Mouse (Mus musculus) liver, embryonic 12.5 days (tissue): ENCODE measurements at regions not wholly inside any gene's neighbourhood (a gene's known extent, or its start where the extent isn't known, plus 50 kb on each side); places are given as distances from the start of the nearest gene placed in this dataset.

Experiments
- ATAC-seq: fragments of 200-750 bp; cut with Nextera tagmentation; 2 replicates; pipeline ENCODE4 v1.8.0; 2017; ENCODE audit warnings: moderate number of reproducible peaks, mild to moderate bottlenecking, moderate library complexity
- H3K27ac ChIP-seq: fragments of 300-500 bp; sonication (generic); 2 replicates; pipeline ENCODE4 v1.5.1; 2016; ENCODE audit warnings: mild to moderate bottlenecking
- H3K27me3 ChIP-seq: fragments of 300-500 bp; sonication (generic); replicated peaks from 2 replicates; pipeline ENCODE4 v1.6.1; 2016; ENCODE audit warnings: mild to moderate bottlenecking, moderate library complexity
- H3K36me3 ChIP-seq: fragments of 300-500 bp; sonication (generic); 2 replicates; pipeline ENCODE4 v1.6.1; 2016; ENCODE audit warnings: mild to moderate bottlenecking, moderate library complexity
- H3K4me1 ChIP-seq: fragments of 300-500 bp; sonication (generic); 2 replicates; pipeline ENCODE4 v1.6.1; 2016
- H3K4me2 ChIP-seq: fragments of 300-500 bp; sonication (generic); 2 replicates; pipeline ENCODE4 v1.6.1; 2016; ENCODE audit warnings: mild to moderate bottlenecking, moderate library complexity
- H3K4me3 ChIP-seq: fragments of 300-500 bp; sonication (generic); 2 replicates; pipeline ENCODE4 v1.5.1; 2016; ENCODE audit warnings: mild to moderate bottlenecking, moderate library complexity
- H3K9ac ChIP-seq: fragments of 300-500 bp; sonication (generic); 2 replicates; pipeline ENCODE4 v1.6.1; 2016; ENCODE audit warnings: mild to moderate bottlenecking, moderate library complexity
- H3K9me3 ChIP-seq: fragments of 300-500 bp; sonication (generic); replicated peaks from 2 replicates; pipeline ENCODE4 v1.6.1; 2016; ENCODE audit warnings: mild to moderate bottlenecking, moderate library complexity
- WGBS: fragments of 180-500 bp; shearing (Covaris S2); methylation state at CpG from one replicate; pipeline ENCODE4 v1.1.7; 2016; ENCODE audit not compliant: insufficient replicate concordance; 5-methylcytosine and 5-hydroxymethylcytosine counted together

GRCm38 (mm10) chr2:178542032-178542431, 111.7 kb downstream of the Cdh26 start:
- H3K4me3 ChIP-seq: no peak overlapping the region
- no peak overlapping the region for H3K9ac ChIP-seq
- H3K27ac ChIP-seq: no peak overlapping the region
- no peak overlapping the region for H3K4me2 ChIP-seq
- no peaks in the 10 kb centered on the region for H3K36me3 ChIP-seq
- no peaks in the 10 kb centered on the region; the same call in 1 of the 2 replicates for H3K27me3 ChIP-seq
- H3K9me3 ChIP-seq: no peaks in the 10 kb centered on the region
- no peaks in the 10 kb centered on the region for H3K4me1 ChIP-seq
- no peak for ATAC-seq
- 5% methylated on average over 2 of the region's 2 CpGs for WGBS

GRCm38 (mm10) chr2:178544411-178544810, 114.1 kb downstream of the Cdh26 start:
- H3K27ac ChIP-seq: no peak overlapping the region
- ATAC-seq: no peak
- H3K27me3 ChIP-seq: no peaks in the 10 kb centered on the region; the same call in 1 of the 2 replicates
- H3K4me2 ChIP-seq: no peak overlapping the region
- 6% methylated on average over 1 of the region's 1 CpGs for WGBS
- H3K36me3 ChIP-seq: no peaks in the 10 kb centered on the region
- H3K4me3 ChIP-seq: no peak overlapping the region
- H3K9me3 ChIP-seq: no peaks in the 10 kb centered on the region
- no peak overlapping the region for H3K9ac ChIP-seq
- H3K4me1 ChIP-seq: no peaks in the 10 kb centered on the region

- no peak overlapping the region for H3K4me2 ChIP-seq
- no peaks in the 10 kb centered on the region for H3K27me3 ChIP-seq
- H3K9me3 ChIP-seq: no peaks in the 10 kb centered on the region
- no peaks in the 10 kb centered on the region for H3K4me1 ChIP-seq
- no peak overlapping the region for H3K27ac ChIP-seq
- H3K9ac ChIP-seq: no peak overlapping the region
- H3K4me3 ChIP-seq: no peak overlapping the region
- no peaks in the 10 kb centered on the region for H3K36me3 ChIP-seq
- WGBS: 71% methylated on average over 15 of the region's 15 CpGs
- ATAC-seq: no peak
Measured at GRCm38 (mm10) chr2:178545601-178546352, 115.4 kb downstream of the Cdh26 start.

GRCm38 (mm10) chr2:178546353-178546720, 116.0 kb downstream of the Cdh26 start:
- no peaks in the 10 kb centered on the region for H3K27me3 ChIP-seq
- H3K36me3 ChIP-seq: no peaks in the 10 kb centered on the region
- no peak overlapping the region for H3K9ac ChIP-seq
- no peak for ATAC-seq
- no peak overlapping the region for H3K4me3 ChIP-seq
- H3K27ac ChIP-seq: no peak overlapping the region
- H3K9me3 ChIP-seq: no peaks in the 10 kb centered on the region
- no peaks in the 10 kb centered on the region for H3K4me1 ChIP-seq
- H3K4me2 ChIP-seq: no peak overlapping the region
- WGBS: 55% methylated on average over 3 of the region's 3 CpGs

GRCm38 (mm10) chr2:178546888-178547287, 116.6 kb downstream of the Cdh26 start:
- WGBS: 53% methylated on average over 3 of the region's 3 CpGs
- Histone ChIP-seq H3K4me1 (no peaks in the 10 kb centered on the region), H3K4me2 (no peak overlapping the region), H3K27ac (no peak overlapping the region), H3K4me3 (no peak overlapping the region), H3K9me3 (no peaks in the 10 kb centered on the region), H3K9ac (no peak overlapping the region), H3K36me3 (no peaks in the 10 kb centered on the region), H3K27me3 (no peaks in the 10 kb centered on the region)
- ATAC-seq: no peak

GRCm38 (mm10) chr2:178548937-178549336, 118.6 kb downstream of the Cdh26 start:
- H3K27me3 ChIP-seq: no peaks in the 10 kb centered on the region
- 76% methylated on average over 6 of the region's 6 CpGs for WGBS
- no peak overlapping the region for H3K27ac ChIP-seq
- no peak overlapping the region for H3K4me2 ChIP-seq
- H3K4me1 ChIP-seq: no peaks in the 10 kb centered on the region
- H3K9me3 ChIP-seq: no peaks in the 10 kb centered on the region
- no peak overlapping the region for H3K4me3 ChIP-seq
- H3K36me3 ChIP-seq: no peaks in the 10 kb centered on the region
- no peak for ATAC-seq
- no peak overlapping the region for H3K9ac ChIP-seq

- no peak for ATAC-seq
- Histone ChIP-seq H3K36me3 (no peaks in the 10 kb centered on the region), H3K4me2 (no peak overlapping the region), H3K4me3 (no peak overlapping the region), H3K4me1 (no peaks in the 10 kb centered on the region), H3K9me3 (no peaks in the 10 kb centered on the region), H3K9ac (no peak overlapping the region), H3K27ac (no peak overlapping the region), H3K27me3 (no peaks in the 10 kb centered on the region)
- 54% methylated on average over 4 of the region's 4 CpGs for WGBS
Measured at GRCm38 (mm10) chr2:178553736-178554135, 123.4 kb downstream of the Cdh26 start.

- no peak overlapping the region for H3K9ac ChIP-seq
- ATAC-seq: no peak
- WGBS: 44% methylated on average over 3 of the region's 3 CpGs
Measured at GRCm38 (mm10) chr2:178555692-178556340, 125.5 kb downstream of the Cdh26 start.

GRCm38 (mm10) chr2:178557934-178558333, 127.6 kb downstream of the Cdh26 start:
- 61% methylated on average over 9 of the region's 9 CpGs for WGBS
- H3K4me2 ChIP-seq: no peak overlapping the region
- no peak overlapping the region for H3K27ac ChIP-seq
- H3K4me3 ChIP-seq: no peak overlapping the region
- H3K9ac ChIP-seq: no peak overlapping the region
- H3K4me1 ChIP-seq: no peaks in the 10 kb centered on the region
- no peaks in the 10 kb centered on the region for H3K36me3 ChIP-seq
- no peak for ATAC-seq
- no peaks in the 10 kb centered on the region for H3K9me3 ChIP-seq
- no peaks in the 10 kb centered on the region for H3K27me3 ChIP-seq

More at GRCm38 (mm10) chr2:178555692-178556340, 125.5 kb downstream of the Cdh26 start:
- Histone ChIP-seq H3K27me3 (no peaks in the 10 kb centered on the region), H3K4me2 (no peak overlapping the region), H3K4me3 (no peak overlapping the region), H3K36me3 (no peaks in the 10 kb centered on the region), H3K27ac (no peak overlapping the region), H3K9me3 (no peaks in the 10 kb centered on the region), H3K4me1 (no peaks in the 10 kb centered on the region)

- Histone ChIP-seq H3K27me3 (no peaks in the 10 kb centered on the region), H3K9me3 (no peaks in the 10 kb centered on the region), H3K4me2 (no peak overlapping the region), H3K9ac (no peak overlapping the region), H3K36me3 (no peaks in the 10 kb centered on the region), H3K4me3 (no peak overlapping the region), H3K27ac (no peak overlapping the region), H3K4me1 (no peaks in the 10 kb centered on the region)
- WGBS: 56% methylated on average over 7 of the region's 7 CpGs
- no peak for ATAC-seq
Measured at GRCm38 (mm10) chr2:178563287-178563686, 133.0 kb downstream of the Cdh26 start.

- no peaks in the 10 kb centered on the region for H3K27me3 ChIP-seq
Measured at GRCm38 (mm10) chr2:178565368-178565818, 135.1 kb downstream of the Cdh26 start.

GRCm38 (mm10) chr2:178567493-178567892, 137.2 kb downstream of the Cdh26 start:
- Histone ChIP-seq H3K4me2 (no peak overlapping the region), H3K4me3 (no peak overlapping the region), H3K4me1 (no peaks in the 10 kb centered on the region), H3K9me3 (no peaks in the 10 kb centered on the region), H3K9ac (no peak overlapping the region), H3K36me3 (no peaks in the 10 kb centered on the region), H3K27me3 (no peaks in the 10 kb centered on the region), H3K27ac (no peak overlapping the region)
- ATAC-seq: no peak
- WGBS: 70% methylated on average over 7 of the region's 7 CpGs

More at GRCm38 (mm10) chr2:178565368-178565818, 135.1 kb downstream of the Cdh26 start:
- 32% methylated on average over 8 of the region's 8 CpGs for WGBS
- Histone ChIP-seq H3K36me3 (no peaks in the 10 kb centered on the region), H3K4me2 (no peak overlapping the region), H3K9me3 (no peaks in the 10 kb centered on the region), H3K4me1 (no peaks in the 10 kb centered on the region), H3K27ac (no peak overlapping the region), H3K4me3 (no peak overlapping the region), H3K9ac (no peak overlapping the region)
- ATAC-seq: 0 out of 2 replicates have a peak, but pooled peaks have one; percentile 40
